Mouse (Mus musculus) B cell, adult 62 days (primary cell): ENCODE measurements around the gene Gm36176. TPM values are rescaled to one million over a fixed set of nuclear protein-coding genes. Genes with fewer than 3 reads are reported as not detected.

ENCODE experiments used
- total RNA-seq: library from RNA; stranded (reverse); gene quantifications from 4 replicates; pipeline ENCODE4 v1.2.4, GENCODE M21; 2023

Gm36176 gene
- total RNA-seq = not detected in 4 replicates

GRCm38 (mm10) chr10:77846503-77846902, at the start of gene Gm36176:
Gene Gm36176, plus strand, starts transcription at chr10:77846803.

DNA sequence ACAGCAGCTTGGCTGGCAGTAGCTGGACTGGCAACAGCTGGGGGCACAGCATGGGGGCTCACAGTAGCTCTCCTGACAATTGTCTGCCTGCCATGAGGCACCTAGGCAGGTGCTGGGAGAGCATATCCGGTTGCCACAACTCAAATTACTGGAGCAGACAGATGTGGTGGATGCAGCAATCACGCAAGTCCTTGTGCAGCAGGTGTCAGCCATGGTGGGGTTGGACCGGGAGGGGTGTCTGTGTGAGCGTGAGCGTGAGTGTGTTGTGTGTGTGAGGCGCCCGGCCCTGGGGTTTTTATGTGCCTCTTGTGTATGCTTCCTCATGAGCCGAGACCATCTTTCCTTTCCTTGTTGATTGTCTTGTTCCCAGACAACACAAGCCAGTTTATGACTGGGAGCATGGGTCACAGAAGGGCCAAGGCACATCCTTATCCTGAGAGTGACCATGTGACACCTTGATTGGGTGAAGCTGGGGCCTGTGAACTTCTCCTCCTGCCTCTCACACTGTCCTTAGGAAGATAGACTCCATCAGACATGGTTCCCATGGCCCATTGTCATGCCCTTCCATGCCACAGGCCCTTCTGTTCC, 47.6 kb upstream of the Gm36176 start, which contains the start of gene Gm19668:
TSS of gene Gm19668 (minus strand) at position 213 of the 588 bp plus-strand sequence.

DNA sequence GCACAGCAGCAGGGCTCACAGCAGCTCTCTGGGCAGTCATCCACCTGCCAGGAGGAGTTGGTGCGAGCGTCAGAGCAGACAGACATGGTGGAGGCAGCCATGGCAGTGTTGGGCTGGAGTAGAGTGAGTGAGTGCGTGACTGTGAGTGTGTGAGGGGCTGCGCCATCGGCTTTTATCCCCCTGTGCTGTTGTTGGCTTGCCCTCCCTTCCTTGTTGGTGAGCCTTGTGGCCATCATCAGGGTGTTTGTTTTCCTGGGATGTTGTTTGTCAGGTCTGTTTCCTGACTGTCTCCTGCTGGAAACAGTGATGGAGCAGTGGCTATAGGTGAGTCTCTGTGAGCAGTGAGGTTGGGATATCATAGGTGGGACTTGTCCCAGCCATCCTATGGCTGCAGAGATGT, 34.9 kb upstream of the Gm36176 start, which contains the start of gene Gm9507:
TSS of gene Gm9507 (minus strand) at position 101 of the 400 bp plus-strand sequence.

GRCm38 (mm10) chr10:77814382-77814781, 32.2 kb upstream of the Gm36176 start, which contains the start of gene Gm2696:
Gene Gm2696, plus strand, starts transcription at chr10:77814682.

GRCm38 (mm10) chr10:77826951-77827350, 19.7 kb upstream of the Gm36176 start, which contains the start of gene Krtap10-4:
Gene Krtap10-4, minus strand, starts transcription at chr10:77827095.

DNA sequence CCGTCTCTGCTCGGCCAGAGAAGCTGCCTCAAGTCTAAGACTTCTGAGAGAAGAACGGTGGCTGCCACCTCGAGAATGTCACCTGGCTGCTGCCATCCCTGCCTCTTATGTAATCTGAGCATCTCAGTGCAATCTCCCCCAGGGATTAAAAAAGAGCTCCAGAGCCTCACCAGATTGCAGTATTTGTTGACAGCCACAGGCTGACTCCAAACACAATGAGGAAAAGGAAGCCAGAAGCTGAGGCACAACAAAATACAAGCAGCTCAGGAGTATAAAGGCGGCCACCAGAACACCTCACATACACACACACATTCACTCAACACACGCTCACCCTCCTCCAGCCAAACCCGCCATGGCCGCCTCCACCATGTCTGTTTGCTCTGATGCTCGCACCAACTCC, 11.0 kb upstream of the Gm36176 start, which contains the start of gene Krtap10-10:
TSS of gene Krtap10-10 (plus strand) at position 301 of the 400 bp plus-strand sequence.

DNA sequence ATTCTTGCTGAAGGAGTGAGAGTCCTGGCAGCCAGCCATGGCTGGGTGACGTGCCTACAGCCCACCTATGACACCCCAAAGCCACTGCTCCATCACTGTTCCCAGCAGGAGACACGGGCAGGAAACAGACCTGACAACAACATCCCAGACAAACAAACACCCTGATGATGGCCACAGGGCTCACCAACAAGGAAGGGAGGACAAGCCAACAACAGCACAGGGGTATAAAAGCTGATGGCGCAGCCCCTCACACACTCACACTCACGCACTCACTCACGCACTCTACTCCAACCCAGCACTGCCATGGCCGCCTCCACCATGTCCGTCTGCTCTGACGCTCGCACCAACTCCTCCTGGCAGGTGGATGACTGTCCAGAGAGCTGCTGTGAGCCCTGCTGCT, 6.0 kb downstream of the Gm36176 start, which contains the start of gene Gm10318:
TSS of gene Gm10318 (plus strand) at position 301 of the 400 bp plus-strand sequence.

DNA sequence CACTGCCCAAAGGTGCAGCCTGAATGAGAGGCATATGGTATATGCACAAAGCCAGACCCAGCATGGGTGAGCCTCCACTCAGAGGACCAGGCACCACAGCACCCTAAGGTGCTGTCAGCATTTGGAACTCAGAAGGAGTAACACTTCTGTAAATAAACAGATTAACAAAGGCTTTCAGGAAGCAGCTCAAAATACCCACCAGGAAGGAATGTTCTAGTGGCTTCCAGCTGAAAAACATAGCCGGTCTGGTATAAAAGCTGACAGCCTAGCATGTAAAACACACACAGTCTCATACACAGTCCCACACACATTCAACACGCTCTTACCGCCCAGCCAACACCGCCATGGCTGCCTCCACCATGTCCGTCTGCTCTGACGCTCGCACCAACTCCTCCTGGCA, 15.1 kb downstream of the Gm36176 start, which contains the start of gene Gm3285:
TSS of gene Gm3285 (plus strand) at position 301 of the 400 bp plus-strand sequence.

Other genes with a start within 250 kb of the Gm36176 start
- gene Sumo3, start 240.7 kb upstream of the Gm36176 start, total RNA-seq = 59.3 to 66.2 TPM (median 61.2 TPM) in 4 replicates
- gene Gm49325, start 240.6 kb upstream of the Gm36176 start, total RNA-seq = 3.8 TPM in 1 of 4 replicates, not detected in the others
- gene Ube2g2, start 224.5 kb upstream of the Gm36176 start, total RNA-seq = 36.7 to 55.5 TPM (median 43.1 TPM) in 4 replicates
- gene Tspear, start 160.2 kb upstream of the Gm36176 start, total RNA-seq = 3.3 to 4.2 TPM (median 3.7 TPM) in 4 replicates
- not detected in 4 replicates for gene Gm19402, start 156.0 kb upstream of the Gm36176 start, total RNA-seq
- not detected in 4 replicates for gene Gm9508, start 149.6 kb upstream of the Gm36176 start, total RNA-seq
- not detected in 4 replicates for gene Gm10272, start 140.2 kb upstream of the Gm36176 start, total RNA-seq
- not detected in 4 replicates for gene Gm10024, start 135.3 kb upstream of the Gm36176 start, total RNA-seq
- not detected in 4 replicates for gene Gm10142, start 131.0 kb upstream of the Gm36176 start, total RNA-seq
- not detected in 4 replicates for gene Krtap12-1, start 126.2 kb upstream of the Gm36176 start, total RNA-seq
- gene Gm10100, start 120.3 kb upstream of the Gm36176 start, total RNA-seq = not detected in 4 replicates
- not detected in 4 replicates for gene Gm18596, start 104.2 kb upstream of the Gm36176 start, total RNA-seq
- gene Gm9736, start 95.4 kb upstream of the Gm36176 start, total RNA-seq = not detected in 4 replicates
- not detected in 4 replicates for gene Gm3233, start 87.1 kb upstream of the Gm36176 start, total RNA-seq
- gene Gm3238, start 75.5 kb upstream of the Gm36176 start, total RNA-seq = not detected in 4 replicates
- gene Gm7138, start 69.9 kb upstream of the Gm36176 start, total RNA-seq = not detected in 4 replicates
- gene Gm3250, start 64.3 kb upstream of the Gm36176 start, total RNA-seq = not detected in 4 replicates
- not detected in 4 replicates for gene Gm7137, start 58.6 kb upstream of the Gm36176 start, total RNA-seq
- gene Gm9639, start 51.7 kb upstream of the Gm36176 start, total RNA-seq = not detected in 4 replicates
- not detected in 4 replicates for gene Gm19668, start 47.7 kb upstream of the Gm36176 start, total RNA-seq
- gene Gm9507, start 35.0 kb upstream of the Gm36176 start, total RNA-seq = not detected in 4 replicates
- gene Gm2696, start 32.1 kb upstream of the Gm36176 start, total RNA-seq = not detected in 4 replicates
- gene Krtap10-4, start 19.7 kb upstream of the Gm36176 start, total RNA-seq = not detected in 4 replicates
- gene Krtap10-10, start 10.9 kb upstream of the Gm36176 start, total RNA-seq = not detected in 4 replicates
- not detected in 4 replicates for gene Gm10318, start 6.1 kb downstream of the Gm36176 start, total RNA-seq
- gene Gm3285, start 15.2 kb downstream of the Gm36176 start, total RNA-seq = not detected in 4 replicates
- 0.16 to 0.27 TPM in 2 of 4 replicates, not detected in the others for gene Lrrc3, start 55.7 kb downstream of the Gm36176 start, total RNA-seq
- 21.4 to 30.7 TPM (median 24.9 TPM) in 4 replicates for gene Trpm2, start 123.8 kb downstream of the Gm36176 start, total RNA-seq
- gene 1810043G02Rik, start 131.7 kb downstream of the Gm36176 start, total RNA-seq = 7.4 to 12.6 TPM (median 10.7 TPM) in 4 replicates
- 76.6 to 97.0 TPM (median 84.3 TPM) in 4 replicates for gene Pfkl, start 163.3 kb downstream of the Gm36176 start, total RNA-seq
- not detected in 4 replicates for gene Dnmt3l, start 195.1 kb downstream of the Gm36176 start, total RNA-seq
- 1.3 to 2.2 TPM (median 1.9 TPM) in 4 replicates for gene Aire, start 196.8 kb downstream of the Gm36176 start, total RNA-seq
- 243 to 274 TPM (median 264 TPM) in 4 replicates for gene Icosl, start 222.5 kb downstream of the Gm36176 start, total RNA-seq